Mouse (Mus musculus) thymus, postnatal 36 days (tissue): ENCODE results near the gene Sppl2b.
"Not testable (repeated sequence)": the region's sequence is repeated elsewhere in the genome, so short reads cannot be mapped to it uniquely, and the experiment has no call there.

Experiments used
- DNase-seq, 2 experiments: peaks; one replicate each; pipeline ENCODE4 v3.0.0; 2022; ENCODE audit warnings: mixed read lengths in 2 of 2

Sppl2b gene

DNA sequence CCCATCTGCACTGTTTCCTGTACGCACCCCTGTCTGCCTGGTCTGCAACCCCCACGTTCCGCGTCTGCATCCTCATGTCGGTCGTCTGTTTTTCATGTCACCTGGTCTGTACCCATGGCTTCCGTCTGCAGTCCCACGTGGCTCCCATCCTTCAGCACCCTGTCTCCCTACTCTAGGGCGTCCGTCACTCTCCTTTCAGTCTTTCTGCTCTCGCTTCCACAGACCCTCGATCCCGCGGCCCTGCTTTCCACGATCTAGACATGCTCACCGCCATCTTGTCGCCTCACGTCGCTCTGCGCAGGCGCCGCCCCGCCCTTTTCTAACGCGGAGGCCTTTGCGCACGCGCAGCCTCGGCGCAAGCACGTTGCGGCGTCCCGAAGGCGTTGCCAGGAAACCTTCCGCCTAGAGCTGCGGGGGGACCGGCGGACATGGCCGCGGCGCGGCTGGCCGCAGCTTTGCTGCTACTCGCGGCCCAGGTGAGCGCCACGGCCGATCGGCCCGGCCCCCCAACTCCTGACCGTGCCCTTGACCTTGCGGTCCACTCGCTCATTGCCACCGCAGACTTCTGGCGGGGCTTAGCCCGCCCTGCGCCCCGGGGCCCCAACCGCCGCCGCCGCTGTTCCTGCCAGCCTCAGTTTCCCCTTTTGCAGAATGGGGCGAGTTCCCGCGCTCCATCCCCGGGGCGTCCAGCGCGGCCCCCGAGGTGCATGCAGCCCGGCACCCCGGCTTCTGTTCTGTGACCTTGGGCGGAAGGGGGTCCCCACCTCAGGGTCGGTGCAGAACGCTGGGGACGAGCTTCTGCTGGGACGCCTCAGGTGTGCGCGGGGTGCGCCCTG lies at the start of gene Sppl2b, which contains the start of gene Lsm7:
TSS of gene Sppl2b (plus strand) at position 363 of the 836 bp plus-strand sequence.
TSS of gene Lsm7 (minus strand) at position 297 of the 836 bp plus-strand sequence.
- DNase-seq, result peak; percentile 97 to 98

DNA sequence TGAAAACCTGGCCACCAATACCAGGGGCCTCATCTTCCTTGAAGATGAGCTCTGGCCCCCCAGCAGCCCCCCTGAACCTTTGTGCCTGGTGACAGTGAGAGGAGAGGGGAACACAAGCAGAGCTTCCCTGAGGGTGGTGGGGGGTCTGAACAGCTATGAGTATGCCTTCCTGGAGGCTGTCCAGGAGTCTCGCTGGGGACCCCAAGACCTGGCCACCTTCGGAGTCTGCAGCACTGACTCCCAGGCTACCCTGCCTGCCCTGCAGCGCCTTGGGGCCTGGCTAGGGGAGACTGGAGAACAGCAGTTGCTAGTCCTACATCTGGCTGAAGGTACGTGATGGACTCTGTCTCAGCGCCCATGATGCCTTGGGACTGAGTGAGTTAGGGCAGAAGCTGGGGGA lies 49.8 kb upstream of the Sppl2b start:
- DNase-seq, result no peak

DNA sequence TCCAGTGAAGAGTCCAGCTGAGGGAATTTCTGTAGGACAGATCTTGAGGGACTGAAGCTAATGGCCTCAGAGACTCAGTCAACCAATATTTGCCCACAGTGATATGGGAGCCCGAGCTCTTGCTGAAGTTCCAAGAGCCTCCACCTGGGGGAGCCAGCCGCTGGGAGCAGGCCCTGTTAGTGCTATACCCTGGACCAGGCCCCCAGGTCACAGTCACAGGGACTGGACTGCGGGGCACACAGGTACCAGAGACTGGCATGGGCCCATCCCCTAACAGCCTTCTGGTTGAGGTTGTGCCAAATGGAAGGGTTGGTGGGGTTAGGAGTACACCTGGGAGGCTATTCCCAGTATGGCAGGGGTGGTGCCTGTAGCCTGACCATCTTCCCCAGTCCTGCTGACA lies 49.1 kb upstream of the Sppl2b start:
- peak; percentile 61 to 69 for DNase-seq

DNA sequence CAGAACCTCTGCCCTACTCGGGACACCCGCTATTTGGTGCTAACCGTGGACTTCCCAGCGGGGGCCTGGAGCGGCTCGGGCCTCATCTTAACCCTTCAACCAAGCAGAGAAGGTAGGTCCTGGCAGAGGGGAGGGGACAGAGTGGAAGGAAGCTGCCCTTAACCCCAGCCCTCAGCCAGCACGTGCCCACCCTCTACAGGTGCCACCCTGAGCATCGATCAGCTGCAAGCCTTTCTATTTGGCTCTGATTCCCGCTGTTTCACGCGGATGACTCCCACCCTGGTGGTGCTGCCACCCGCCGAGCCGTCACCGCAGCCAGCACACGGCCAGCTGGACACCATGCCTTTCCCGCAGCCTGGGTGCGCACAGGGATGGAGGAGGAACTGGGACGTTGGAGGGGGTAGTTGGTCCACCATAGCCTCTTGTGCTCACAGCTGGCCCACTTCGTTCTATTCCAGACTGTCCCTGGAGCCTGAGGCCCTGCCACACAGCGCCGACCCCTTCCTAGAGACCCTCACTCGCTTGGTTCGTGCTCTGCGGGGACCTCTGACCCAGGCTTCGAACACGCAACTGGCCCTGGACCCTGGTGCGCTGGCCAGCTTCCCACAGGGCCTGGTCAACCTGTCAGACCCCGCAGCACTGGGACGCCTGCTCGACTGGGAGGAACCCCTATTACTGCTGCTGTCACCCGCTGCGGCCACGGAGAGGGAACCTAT lies 48.6 kb upstream of the Sppl2b start:
- peak in 1 of 2 experiments; percentile 24 for DNase-seq

DNA sequence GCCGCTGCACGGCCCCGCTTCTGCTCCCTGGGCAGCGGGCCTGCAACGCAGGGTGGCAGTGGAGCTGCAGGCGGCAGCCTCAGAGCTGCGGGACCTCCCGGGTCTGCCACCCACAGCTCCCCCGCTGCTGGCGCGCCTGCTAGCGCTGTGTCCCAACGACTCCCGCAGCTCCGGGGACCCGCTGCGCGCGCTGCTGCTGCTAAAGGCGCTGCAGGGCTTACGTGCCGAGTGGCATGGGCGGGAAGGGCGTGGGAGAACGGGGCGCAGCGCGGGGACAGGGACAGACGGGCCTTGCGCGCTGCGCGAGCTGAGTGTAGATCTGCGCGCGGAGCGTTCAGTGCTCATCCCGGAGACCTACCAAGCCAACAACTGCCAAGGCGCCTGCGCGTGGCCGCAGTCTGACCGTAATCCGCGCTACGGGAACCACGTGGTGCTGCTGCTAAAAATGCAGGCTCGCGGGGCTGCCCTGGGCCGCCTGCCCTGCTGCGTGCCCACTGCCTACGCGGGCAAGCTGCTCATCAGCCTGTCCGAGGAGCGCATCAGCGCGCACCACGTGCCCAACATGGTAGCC lies 47.9 kb upstream of the Sppl2b start:
- peak in 1 of 2 experiments; percentile 55 for DNase-seq

DNA sequence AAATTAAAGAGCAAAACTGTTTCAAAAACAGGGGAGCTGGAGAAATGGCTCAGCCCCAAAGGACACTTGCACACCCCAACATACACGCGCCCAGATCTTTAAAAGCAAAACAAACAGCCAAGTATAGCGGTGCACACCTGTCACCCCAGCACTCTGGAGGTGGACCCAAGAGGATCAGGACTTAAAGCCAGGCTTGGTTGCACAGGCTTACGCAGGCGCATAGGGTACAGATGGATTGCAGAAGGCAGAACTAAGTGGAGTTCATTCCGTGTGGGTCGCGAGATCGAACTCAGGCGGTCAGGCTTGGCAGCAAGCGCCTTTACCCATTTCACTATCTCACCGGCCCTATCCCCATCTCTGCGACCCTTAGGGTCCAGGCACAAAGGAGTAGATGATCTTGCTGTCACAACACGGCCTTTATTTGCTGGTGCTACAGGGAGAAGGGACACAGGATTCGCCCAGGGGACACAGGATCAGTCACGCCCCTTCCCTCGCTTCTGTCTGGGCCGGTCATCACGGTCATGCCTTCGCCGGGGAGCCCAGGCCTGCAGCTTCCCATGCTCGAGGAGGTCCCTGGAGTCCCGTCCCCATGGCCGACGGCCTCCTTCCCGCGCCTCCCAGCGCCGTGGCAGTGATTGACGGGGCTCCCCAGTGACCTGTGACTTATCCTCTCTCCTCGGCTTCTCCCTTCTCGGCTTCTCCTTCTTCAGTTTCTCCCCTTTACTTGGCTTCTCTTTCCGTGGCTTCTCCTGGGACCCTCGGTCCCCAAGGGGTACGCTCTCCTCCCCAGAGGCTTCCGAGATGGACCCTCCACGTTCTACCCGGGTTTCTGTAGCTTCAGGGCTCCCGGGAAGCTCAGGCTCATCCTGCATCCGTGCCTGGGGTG lies 46.7 kb upstream of the Sppl2b start:
- no peak for DNase-seq

DNA sequence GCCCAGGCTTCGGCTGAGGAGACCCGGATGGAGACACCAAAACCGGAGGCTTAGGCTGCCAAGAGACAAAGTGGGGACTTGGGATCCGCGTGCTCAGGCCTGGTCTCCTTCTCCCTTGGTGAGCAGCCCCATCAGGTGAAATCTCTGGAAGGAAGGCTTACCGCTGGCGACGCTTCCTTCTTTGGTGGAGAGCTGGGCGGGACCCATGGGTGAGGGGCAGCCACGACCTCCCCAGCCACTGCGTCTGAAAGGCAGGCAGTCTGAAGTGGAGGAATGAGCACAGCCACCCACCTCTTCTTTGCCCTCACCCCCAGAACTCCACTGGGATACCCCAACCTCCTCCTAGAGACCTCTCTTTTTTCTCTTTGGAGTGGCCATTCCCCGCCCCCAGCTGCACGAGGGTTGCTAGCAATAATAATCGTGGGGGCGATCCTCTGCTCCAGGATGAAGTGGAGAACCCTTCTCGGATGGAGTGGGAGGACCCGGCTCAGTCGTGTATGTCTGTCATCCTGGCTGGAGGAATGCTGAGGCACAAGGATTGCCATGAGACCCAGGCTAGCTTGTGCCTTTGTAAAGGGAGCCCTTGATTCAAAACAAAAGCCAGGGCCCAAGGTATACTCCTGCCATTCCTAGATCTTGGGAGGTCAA lies 46.0 kb upstream of the Sppl2b start:
- no peak for DNase-seq

DNA sequence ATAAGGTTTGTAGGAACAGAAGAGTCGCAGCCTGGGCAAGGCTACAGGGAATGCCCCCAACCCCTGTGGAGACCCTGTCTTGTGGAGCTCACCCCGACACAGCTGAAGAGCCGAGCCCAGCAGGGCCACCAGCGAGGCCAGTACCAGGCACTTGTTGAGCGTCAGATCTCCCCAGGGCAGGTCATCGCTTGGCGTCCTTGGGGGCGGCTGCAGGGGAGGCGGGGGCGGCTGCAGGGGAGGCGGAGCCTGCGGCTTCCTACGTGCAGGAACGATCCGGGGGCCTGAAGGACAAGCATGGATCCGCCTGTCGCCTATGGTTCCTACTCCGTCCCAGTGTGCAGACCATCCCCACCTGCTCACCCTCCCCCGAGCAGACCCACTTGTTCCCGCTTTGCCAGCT lies 45.0 kb upstream of the Sppl2b start:
- no peak for DNase-seq

DNA sequence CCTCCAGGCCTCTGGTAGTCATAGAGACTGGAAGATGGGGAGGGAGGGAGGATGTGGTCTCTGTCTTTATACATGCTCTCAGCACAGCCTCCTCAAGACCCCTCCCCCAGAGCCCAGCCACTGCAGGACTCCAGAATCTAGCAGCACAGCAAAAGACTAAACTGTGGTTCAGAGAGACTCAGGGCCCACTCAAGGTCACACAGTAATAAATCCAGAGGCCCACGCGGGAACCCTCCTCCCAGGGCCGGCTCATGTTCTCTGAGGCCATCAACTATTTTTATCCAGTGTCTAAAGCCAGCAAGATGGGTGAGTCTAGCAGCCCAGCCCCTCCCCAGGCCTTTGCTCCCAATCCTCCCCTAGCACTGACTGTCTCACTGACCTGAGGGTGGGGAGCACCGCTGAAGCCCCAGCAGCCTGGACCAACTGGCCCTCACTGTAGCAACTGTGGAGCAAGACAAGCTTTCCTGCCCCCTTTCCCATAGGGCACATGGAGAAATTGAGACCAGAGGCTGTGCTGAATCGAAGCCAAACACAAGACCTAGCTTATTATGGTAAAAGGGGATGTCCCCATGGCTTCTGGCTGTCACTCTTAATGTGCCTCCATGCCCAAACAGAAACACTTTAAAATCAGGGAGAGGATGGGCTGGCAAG lies 42.6 kb upstream of the Sppl2b start:
- no peak for DNase-seq

DNA sequence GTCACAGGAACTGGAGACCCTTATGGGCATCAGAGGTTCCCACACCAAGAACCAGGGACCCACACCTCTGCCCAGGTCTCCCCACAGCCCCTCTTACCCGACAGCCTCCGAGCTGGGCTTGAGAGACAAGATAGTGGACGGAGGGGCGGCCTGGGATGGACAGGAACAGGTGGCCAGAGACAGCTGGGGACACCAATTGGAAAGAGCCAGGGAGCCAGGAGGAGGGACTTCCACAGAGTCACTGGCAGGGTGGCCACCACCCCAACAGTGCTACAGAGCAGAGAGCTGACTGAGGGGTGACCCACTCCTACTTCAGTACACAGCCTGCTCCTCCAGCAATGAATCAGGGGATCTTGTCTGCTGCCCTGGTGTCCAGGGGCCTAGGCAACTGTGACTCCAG lies 41.7 kb upstream of the Sppl2b start, which contains the start of gene Jsrp1:
TSS of gene Jsrp1 (minus strand) at position 133 of the 400 bp plus-strand sequence.
- DNase-seq, result no peak

DNA sequence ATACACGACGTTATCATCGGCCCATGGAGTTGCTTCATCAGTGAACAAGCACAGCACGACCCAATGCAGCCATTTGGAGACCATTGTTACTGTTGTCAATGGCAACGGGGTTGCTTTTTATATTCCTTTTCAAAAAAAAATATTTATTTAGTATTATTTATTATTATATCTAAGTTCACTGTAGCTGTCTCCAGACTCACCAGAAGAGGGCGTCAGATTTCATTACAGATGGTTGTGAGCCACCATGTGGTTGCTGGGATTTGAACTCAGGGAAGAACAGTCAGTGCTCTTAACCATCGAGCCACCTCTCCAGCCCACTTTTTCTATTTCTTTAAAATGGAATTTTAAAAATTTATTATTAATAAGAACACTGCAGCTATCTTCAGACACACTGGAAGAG lies 40.3 kb upstream of the Sppl2b start:
- no peak for DNase-seq

DNA sequence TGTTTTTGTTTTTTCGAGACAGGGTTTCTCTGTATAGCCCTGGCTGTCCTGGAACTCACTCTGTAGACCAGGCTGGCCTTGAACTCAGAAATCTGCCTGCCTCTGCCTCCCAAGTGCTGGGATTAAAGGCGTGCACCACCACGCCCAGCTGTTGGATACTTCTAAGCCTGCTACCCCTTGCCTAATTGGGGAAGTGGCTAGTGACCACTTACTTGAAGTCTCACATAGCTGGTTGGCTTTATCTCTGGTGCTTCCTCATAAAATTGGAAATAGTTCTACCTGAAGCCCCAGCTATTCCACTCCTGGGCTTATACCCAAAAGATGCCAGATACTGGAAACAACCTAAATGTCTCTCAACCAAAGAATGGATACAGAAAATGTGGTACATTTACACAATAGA lies 38.8 kb upstream of the Sppl2b start:
- not testable (repeated sequence) for DNase-seq

DNA sequence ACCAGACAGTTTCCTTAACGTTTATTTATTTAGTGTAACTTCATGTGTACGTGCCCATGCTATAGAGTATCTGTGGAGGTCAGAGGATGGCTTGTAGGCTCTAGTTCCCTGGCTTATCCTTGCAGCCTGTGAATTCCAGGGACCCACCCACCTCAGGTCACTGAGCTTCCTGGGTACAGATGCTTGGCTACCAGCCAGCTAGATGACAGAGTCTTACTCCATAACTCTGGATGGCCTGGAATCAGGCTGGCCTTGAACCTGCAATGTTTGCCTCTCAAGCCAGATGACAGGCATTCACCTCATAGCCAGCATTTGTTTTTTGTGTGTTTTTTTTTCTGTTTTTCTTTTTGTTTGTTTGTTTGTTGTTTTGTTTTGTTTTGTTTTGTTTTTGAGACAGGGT lies 37.9 kb upstream of the Sppl2b start:
- no peak for DNase-seq

DNA sequence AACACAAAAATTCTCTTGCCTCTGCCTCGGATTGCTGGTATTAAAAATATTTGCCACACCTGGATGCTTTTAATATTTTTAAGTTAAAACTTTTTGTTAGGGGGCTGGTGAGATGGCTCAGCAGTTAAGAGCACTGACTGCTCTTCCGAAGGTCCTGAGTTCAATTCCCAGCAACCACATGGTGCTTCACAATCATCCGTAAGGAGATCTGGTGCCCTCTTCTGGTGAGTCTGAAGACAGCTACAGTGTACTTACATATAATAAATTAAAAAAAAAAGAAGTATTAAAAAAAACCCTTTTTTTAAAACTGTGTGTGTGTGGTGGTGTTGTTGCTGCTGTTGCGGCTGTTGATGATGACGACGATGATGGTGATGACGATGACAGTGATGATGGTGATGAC lies 37.1 kb upstream of the Sppl2b start:
- DNase-seq, result not testable (repeated sequence)

DNA sequence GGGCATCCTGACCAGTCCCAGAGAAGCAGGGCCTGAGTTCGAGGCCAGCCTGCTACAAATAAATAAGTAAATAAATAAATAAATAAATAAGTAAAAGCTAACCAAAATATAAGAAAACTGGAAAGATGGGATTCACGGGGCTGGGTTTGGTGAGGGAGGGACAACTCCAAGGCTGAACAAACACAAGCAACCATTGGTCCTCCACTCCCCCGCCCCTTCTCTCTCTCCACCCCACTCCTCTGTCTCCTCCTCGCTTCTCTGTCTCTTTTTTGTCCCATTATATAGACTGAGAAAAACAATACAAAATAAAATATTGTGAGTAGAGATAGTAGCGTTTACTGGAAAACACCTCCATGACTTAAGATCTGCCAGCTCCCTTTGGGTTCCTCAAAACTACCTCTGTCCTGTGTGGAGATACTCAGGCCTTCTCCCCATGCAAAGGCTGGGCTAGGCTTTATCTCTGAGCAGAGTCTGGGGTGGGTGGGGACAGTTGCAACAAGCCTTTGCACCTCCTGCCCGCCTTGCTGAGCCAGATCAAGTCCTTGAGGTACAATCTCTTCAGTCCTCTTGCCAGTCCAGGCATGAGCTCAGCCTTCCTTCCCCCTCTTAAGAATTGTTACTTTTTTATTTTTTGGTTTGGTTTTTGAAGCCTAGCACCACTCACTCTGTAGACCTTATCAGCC lies 36.3 kb upstream of the Sppl2b start:
- DNase-seq, result no peak

DNA sequence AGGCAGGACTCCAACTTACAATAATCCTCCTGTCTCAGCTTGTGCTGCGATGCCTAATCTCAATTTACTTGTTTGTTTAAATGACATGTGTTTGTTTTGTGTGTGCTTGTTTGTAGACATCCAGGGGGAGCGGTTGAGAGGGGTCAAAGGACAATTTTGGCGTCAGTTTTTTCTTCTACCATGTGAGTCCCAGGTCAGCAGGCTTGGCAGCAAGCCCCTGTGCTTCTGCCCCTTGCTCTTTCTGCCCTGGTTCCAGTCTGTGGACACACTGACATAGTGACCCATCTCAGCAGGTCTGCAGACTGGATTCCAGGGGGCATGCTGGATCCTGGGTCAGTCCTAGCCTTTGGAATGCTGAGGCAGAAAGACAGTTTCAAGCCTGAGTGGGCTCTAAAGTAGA lies 35.7 kb upstream of the Sppl2b start:
- no peak for DNase-seq

DNA sequence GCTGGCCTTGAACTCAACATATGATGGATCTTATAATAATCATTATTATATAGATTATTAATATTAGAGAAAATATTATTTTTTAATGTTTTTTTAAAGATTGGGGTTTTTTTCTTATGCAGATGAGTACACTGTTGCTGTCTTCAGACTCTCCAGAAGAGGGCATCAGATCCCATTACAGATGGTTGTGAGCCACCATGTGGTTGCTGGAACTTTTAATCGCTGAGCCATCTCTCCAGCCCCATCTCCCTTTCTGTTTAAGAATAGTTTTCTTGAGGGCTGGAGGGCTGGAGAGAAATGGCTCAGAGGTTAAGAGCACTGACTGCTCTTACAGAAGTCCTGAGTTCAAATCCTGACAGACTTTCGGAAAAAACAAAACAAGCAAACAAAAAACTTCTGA lies 33.1 kb upstream of the Sppl2b start:
- DNase-seq, result no peak

DNA sequence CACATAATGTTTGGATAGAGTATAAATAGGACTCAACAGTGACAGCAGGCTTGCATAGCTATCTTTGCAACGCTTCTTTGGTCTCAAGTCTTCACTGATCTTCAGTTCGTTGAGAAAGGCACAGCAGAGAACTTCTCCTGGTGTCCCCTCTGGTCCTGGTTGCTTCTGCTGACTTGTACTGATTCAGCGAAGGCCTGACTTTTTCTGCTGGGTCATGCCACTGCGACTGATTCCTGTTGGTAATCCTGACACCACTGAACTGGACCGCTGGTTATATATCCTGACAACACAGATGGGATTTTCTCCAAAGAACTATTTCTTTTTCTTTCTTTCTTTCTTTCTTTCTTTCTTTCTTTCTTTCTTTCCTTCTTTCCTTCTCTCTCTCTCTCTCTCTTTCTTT lies 32.5 kb upstream of the Sppl2b start:
- DNase-seq, result no peak

DNA sequence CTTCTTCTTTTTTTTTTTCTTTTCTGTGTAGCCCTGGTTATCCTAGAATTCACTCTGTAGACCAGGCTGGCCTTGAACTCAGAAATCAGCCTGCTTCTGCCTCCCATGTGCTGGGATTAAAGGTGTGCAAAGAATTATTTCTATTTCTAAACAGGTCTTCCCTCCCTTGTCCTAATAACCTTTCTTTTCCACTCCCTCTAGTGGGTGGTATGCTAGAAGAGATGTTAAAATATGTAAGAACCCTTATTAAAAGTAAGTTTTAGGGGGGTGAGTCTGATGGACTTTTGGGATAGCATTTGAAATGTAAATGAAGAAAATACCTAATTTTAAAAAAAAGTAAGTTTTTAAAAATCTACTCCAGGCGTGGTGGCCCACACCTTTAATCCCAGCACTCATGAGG lies 31.8 kb upstream of the Sppl2b start:
- no peak for DNase-seq

DNA sequence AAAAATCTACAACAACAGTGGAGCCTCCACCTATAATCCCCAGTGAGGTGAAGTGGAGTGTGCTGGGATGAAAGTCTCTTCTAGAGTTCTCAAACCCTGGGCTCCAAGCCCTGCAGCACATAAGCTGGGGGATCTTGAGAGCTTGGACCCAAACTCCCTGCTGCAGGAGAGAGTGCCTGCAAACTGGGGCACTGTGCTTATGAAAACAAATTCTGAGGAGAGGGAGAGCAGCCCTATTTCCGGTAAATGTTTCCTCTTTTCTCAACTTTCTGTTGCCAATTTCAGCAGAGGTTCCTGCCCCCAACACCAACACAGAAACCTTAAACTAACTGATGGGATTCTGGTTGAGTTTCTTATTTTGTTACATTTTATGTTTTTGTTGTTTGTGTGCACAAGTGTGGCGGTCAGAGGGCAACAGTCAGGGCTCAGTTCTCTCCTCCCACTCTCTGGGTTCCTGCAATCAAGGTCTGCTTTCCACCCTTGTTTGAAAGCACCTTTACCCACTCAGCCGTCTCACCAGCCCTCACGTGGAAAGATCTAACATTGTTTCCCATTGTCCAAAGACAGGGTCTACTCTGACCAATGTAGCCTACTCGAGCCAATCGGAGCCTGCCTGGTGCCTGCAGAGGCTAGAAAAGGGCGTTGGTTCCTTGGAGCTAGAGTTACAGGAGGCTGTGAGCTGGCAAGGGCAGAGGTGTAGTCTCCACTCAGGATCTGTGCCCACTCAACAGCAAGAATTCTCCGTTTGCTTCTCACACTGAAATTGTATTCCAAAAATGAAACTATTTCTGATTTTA lies 31.0 kb upstream of the Sppl2b start:
- DNase-seq, result peak in 1 of 2 experiments; percentile 44
